Comparison of ENCODE assay signal across 23 mouse cellular contexts in the genomic region with DNA sequence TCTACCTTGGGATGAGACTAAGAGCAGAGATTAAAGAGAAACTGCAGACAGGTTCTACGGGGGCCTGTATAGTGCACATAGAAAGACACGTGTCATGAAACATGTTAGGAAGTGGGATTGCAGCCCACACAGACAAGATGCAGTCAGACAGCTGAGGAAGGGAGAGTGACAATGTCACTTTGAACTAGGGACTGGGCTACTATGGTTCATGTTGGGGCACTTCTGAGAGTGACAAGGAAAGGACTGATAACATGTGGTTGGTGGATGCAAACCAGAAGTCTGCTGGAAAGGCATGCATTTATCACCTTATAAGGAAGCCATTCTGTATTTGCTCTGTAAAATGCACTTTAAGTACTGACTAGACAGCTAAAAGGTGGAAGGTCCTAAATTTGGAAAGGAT.
"Had no signal": no experiment of that assay in that cellular context is flagged by ENCODE, and none has a peak within 500 bp of the region (broad histone marks: within the 10 kb centered on the region; RNA-seq: fewer than 3 reads in every experiment).

No protein-coding gene starts in this region.

- H3K4me3 ChIP-seq: limb, embryonic 10.5 days; limb, embryonic 13.5 days; liver, embryonic 12.5 days; liver, embryonic 15.5 days; lung, embryonic 15.5 days; megakaryocyte, embryonic 14.5 days; midbrain, embryonic 10.5 days; midbrain, embryonic 15.5 days; neural tube, embryonic 12.5 days; neural tube, embryonic 15.5 days had no signal

- H3K4me1 ChIP-seq: limb, embryonic 10.5 days; limb, embryonic 13.5 days; liver, embryonic 12.5 days; liver, embryonic 15.5 days; lung, embryonic 15.5 days; midbrain, embryonic 10.5 days; midbrain, embryonic 15.5 days; neural tube, embryonic 12.5 days; neural tube, embryonic 15.5 days had no signal

- ATAC-seq: liver, embryonic 12.5 days; midbrain, embryonic 15.5 days had no signal

- DNase-seq: kidney, postnatal 14 days; kidney, postnatal 4 days; liver; lung, adult 18-20 months; lung, postnatal 10 days; lung, postnatal 36 days; right cerebral cortex, adult 18-20 months; right cerebral cortex, postnatal 14 days; right cerebral cortex, postnatal 4 days; thymus, adult 2 months; thymus, postnatal 14 days; thymus, postnatal 4 days had no signal

- H3K9me3 ChIP-seq: limb, embryonic 10.5 days; limb, embryonic 13.5 days; liver, embryonic 12.5 days; liver, embryonic 15.5 days; lung, embryonic 15.5 days; megakaryocyte, embryonic 14.5 days; midbrain, embryonic 10.5 days; midbrain, embryonic 15.5 days; neural tube, embryonic 12.5 days; neural tube, embryonic 15.5 days had no signal

- H3K4me2 ChIP-seq: limb, embryonic 13.5 days; liver, embryonic 12.5 days; liver, embryonic 15.5 days; lung, embryonic 15.5 days; midbrain, embryonic 15.5 days; neural tube, embryonic 12.5 days; neural tube, embryonic 15.5 days had no signal

- H3K27me3 ChIP-seq: limb, embryonic 13.5 days; liver, embryonic 12.5 days; liver, embryonic 15.5 days; lung, embryonic 15.5 days; megakaryocyte, embryonic 14.5 days; midbrain, embryonic 15.5 days; neural tube, embryonic 12.5 days; neural tube, embryonic 15.5 days had no signal

- H3K36me3 ChIP-seq: limb, embryonic 10.5 days; limb, embryonic 13.5 days; liver, embryonic 12.5 days; liver, embryonic 15.5 days; lung, embryonic 15.5 days; midbrain, embryonic 10.5 days; midbrain, embryonic 15.5 days; neural tube, embryonic 12.5 days; neural tube, embryonic 15.5 days had no signal

- H3K27ac ChIP-seq: limb, embryonic 10.5 days; limb, embryonic 13.5 days; liver, embryonic 12.5 days; liver, embryonic 15.5 days; lung, embryonic 15.5 days; midbrain, embryonic 10.5 days; midbrain, embryonic 15.5 days; neural tube, embryonic 12.5 days; neural tube, embryonic 15.5 days; stomach, postnatal 0 days had no signal

- H3K9ac ChIP-seq: limb, embryonic 13.5 days; liver, embryonic 12.5 days; liver, embryonic 15.5 days; lung, embryonic 15.5 days; midbrain, embryonic 15.5 days; neural tube, embryonic 12.5 days; neural tube, embryonic 15.5 days had no signal
